Mouse (Mus musculus): ENCODE data around the gene Olfr463.
"Not testable (repeated sequence)": the region's sequence is repeated elsewhere in the genome, so short reads cannot be mapped to it uniquely, and the experiment has no call there.

Olfr463 gene

GRCm38 (mm10) chr11:87897287-87897686 lies at the start of gene Olfr463:
Olfr463 (minus strand) TSS chr11:87897387.
- DNase-seq: no peak

GRCm38 (mm10) chr11:87935467-87935866 lies 38.3 kb upstream of the Olfr463 start:
- DNase-seq: no peak

- DNase-seq: no peak
Measured at GRCm38 (mm10) chr11:87933731-87934130, 36.5 kb upstream of the Olfr463 start.

- no peak for DNase-seq
Measured at GRCm38 (mm10) chr11:87930348-87930747, 33.2 kb upstream of the Olfr463 start.

- peak; percentile 17 for DNase-seq
Measured at GRCm38 (mm10) chr11:87920966-87921365, 23.8 kb upstream of the Olfr463 start, which contains the start of gene Olfr464. Olfr464 (minus strand) TSS chr11:87920967.

- DNase-seq: no peak
Measured at GRCm38 (mm10) chr11:87920301-87920700, 23.1 kb upstream of the Olfr463 start.

GRCm38 (mm10) chr11:87916005-87916404 lies 18.8 kb upstream of the Olfr463 start:
- no peak for DNase-seq

- no peak for DNase-seq
Measured at GRCm38 (mm10) chr11:87904331-87904730, 7.1 kb upstream of the Olfr463 start.

GRCm38 (mm10) chr11:87892168-87892567 lies 5.0 kb downstream of the Olfr463 start, which contains the start of gene Olfr462:
Olfr462 (minus strand) TSS chr11:87892268.
- no peak for DNase-seq

- DNase-seq: no peak
Measured at GRCm38 (mm10) chr11:87884856-87885255, 12.3 kb downstream of the Olfr463 start.

GRCm38 (mm10) chr11:87883493-87883892 lies 13.7 kb downstream of the Olfr463 start:
- DNase-seq: no peak

- no peak for DNase-seq
Measured at GRCm38 (mm10) chr11:87881714-87882113, 15.5 kb downstream of the Olfr463 start.

GRCm38 (mm10) chr11:87879826-87880225 lies 17.4 kb downstream of the Olfr463 start:
- no peak for DNase-seq

GRCm38 (mm10) chr11:87875436-87875835 lies 21.8 kb downstream of the Olfr463 start, which contains the start of gene Epx:
Epx (minus strand) TSS chr11:87875536.
- DNase-seq: no peak

- no peak for DNase-seq
Measured at GRCm38 (mm10) chr11:87871766-87872165, 25.4 kb downstream of the Olfr463 start.

- DNase-seq: no peak
Measured at GRCm38 (mm10) chr11:87870096-87870495, 27.1 kb downstream of the Olfr463 start.

- DNase-seq: not testable (repeated sequence)
Measured at GRCm38 (mm10) chr11:87866891-87867290, 30.3 kb downstream of the Olfr463 start.

- DNase-seq: no peak
Measured at GRCm38 (mm10) chr11:87862805-87863204, 34.4 kb downstream of the Olfr463 start.

GRCm38 (mm10) chr11:87860426-87860825 lies 36.8 kb downstream of the Olfr463 start:
- DNase-seq: no peak

- no peak for DNase-seq
Measured at GRCm38 (mm10) chr11:87859273-87859672, 37.9 kb downstream of the Olfr463 start.

- DNase-seq: no peak
Measured at GRCm38 (mm10) chr11:87854550-87854949, 42.6 kb downstream of the Olfr463 start.

- no peak for DNase-seq
Measured at GRCm38 (mm10) chr11:87853597-87853954, 43.6 kb downstream of the Olfr463 start.

GRCm38 (mm10) chr11:87852690-87853596 lies 44.2 kb downstream of the Olfr463 start, which contains the start of gene Mks1:
Mks1 (plus strand) TSS chr11:87853215.
- DNase-seq: peak; percentile 95

- DNase-seq: no peak
Measured at GRCm38 (mm10) chr11:87847884-87848283, 49.3 kb downstream of the Olfr463 start.

All from kidney, postnatal 14 days (tissue).